Comparison of ENCODE assay signal across 9 mouse cellular contexts in genomic region chr5:143333872-143334271, GRCm38 (mm10). TPM values are rescaled to one million over a fixed set of nuclear protein-coding genes. Genes with fewer than 3 reads are reported as not detected.
DNase-seq lines count a peak whose midpoint lies in the region; ATAC-seq and TF ChIP-seq lines count a peak whose summit lies in the region.
"Had no signal": no experiment of that assay in that cellular context is flagged by ENCODE, and none has a peak within 500 bp of the region (broad histone marks: within the 10 kb centered on the region; RNA-seq: fewer than 3 reads in every experiment).

No protein-coding gene starts in this region.

- TF ChIP-seq CTCF in embryonic fibroblast, embryonic 13.5 days (IDR thresholded peaks at IDR 0.05; ENCODE audit: borderline replicate concordance, insufficient read depth, low read length) = peak; percentile 57
- TF ChIP-seq CTCF in kidney, adult 2 months (conservative IDR thresholded peaks at IDR 0.05; ENCODE audit: insufficient read depth, insufficient read length, low read depth, low read length) = peak; percentile 82

- TF ChIP-seq POLR2A in embryonic fibroblast, embryonic 13.5 days (IDR thresholded peaks at IDR 0.05; ENCODE audit: low read depth, low read length) = no peak
- TF ChIP-seq POLR2A in kidney, adult 2 months (IDR thresholded peaks at IDR 0.05; ENCODE audit: low read depth, low read length) = no peak

- no peak for ATAC-seq in midbrain, embryonic 13.5 days
- ATAC-seq in limb, embryonic 13.5 days (ENCODE audit: low FRiP score, low read depth) = no peak
- ATAC-seq in neural tube, embryonic 11.5 days (ENCODE audit: insufficient read depth, low FRiP score, low TSS enrichment) = no peak

- H3K36me3 ChIP-seq in midbrain, embryonic 10.5 days = no peaks in the 10 kb centered on the region
- H3K36me3 ChIP-seq in midbrain, embryonic 13.5 days = no peaks in the 10 kb centered on the region
- no peaks in the 10 kb centered on the region for H3K36me3 ChIP-seq in kidney, adult 2 months (ENCODE audit: control insufficient read depth, insufficient read depth, low read length)
- no peaks in the 10 kb centered on the region for H3K36me3 ChIP-seq in limb, embryonic 13.5 days
- H3K36me3 ChIP-seq in neural tube, embryonic 11.5 days (ENCODE audit: control insufficient read depth, insufficient read depth, low read length) = no peaks in the 10 kb centered on the region

- H3K9me3 ChIP-seq in midbrain, embryonic 10.5 days (replicated peaks) = no peaks in the 10 kb centered on the region
- H3K9me3 ChIP-seq in midbrain, embryonic 13.5 days = no peaks in the 10 kb centered on the region
- H3K9me3 ChIP-seq in limb, embryonic 13.5 days = no peaks in the 10 kb centered on the region
- H3K9me3 ChIP-seq in neural tube, embryonic 11.5 days (ENCODE audit: control insufficient read depth, low read length) = no peaks in the 10 kb centered on the region

- WGBS in midbrain, embryonic 10.5 days = 18% methylated on average over 5 of the region's 5 CpGs
- WGBS in midbrain, embryonic 13.5 days = 11% methylated on average over 5 of the region's 5 CpGs
- WGBS in kidney, adult 2 months = 6% methylated on average over 5 of the region's 5 CpGs
- WGBS in limb, embryonic 13.5 days = 13% methylated on average over 5 of the region's 5 CpGs
- 22% methylated on average over 5 of the region's 5 CpGs for WGBS in neural tube, embryonic 11.5 days

- H3K9ac ChIP-seq in midbrain, embryonic 13.5 days (replicated peaks) = no peak overlapping the region
- no peak overlapping the region for H3K9ac ChIP-seq in limb, embryonic 13.5 days
- H3K9ac ChIP-seq in neural tube, embryonic 11.5 days (ENCODE audit: low read length) = no peak overlapping the region

- no peak overlapping the region for H3K27ac ChIP-seq in midbrain, embryonic 10.5 days (replicated peaks)
- no peak overlapping the region for H3K27ac ChIP-seq in midbrain, embryonic 13.5 days
- no peak overlapping the region for H3K27ac ChIP-seq in embryonic fibroblast, embryonic 13.5 days (ENCODE audit: insufficient read depth, low read length)
- H3K27ac ChIP-seq in kidney, adult 2 months (ENCODE audit: insufficient read depth, low read depth, low read length) = no peak overlapping the region
- no peak overlapping the region for H3K27ac ChIP-seq in limb, embryonic 13.5 days
- H3K27ac ChIP-seq in neural tube, embryonic 11.5 days (ENCODE audit: low read depth, low read length) = no peak overlapping the region

- peak; percentile 68 for DNase-seq in midbrain, embryonic 10.5 days (ENCODE audit: low spot score)
- peak; percentile 81 to 83 for DNase-seq in adrenal gland, postnatal 36 days
- peak; percentile 71 for DNase-seq in kidney, adult 2 months
- peak; percentile 64 for DNase-seq in neural tube, embryonic 11.5 days (ENCODE audit: low spot score)
- peak; percentile 72 for DNase-seq in thymus, postnatal 0 days (ENCODE audit: low spot score)

- H3K27me3 ChIP-seq in midbrain, embryonic 10.5 days (ENCODE audit: low read depth, poor library complexity, severe bottlenecking) = no peaks in the 10 kb centered on the region
- H3K27me3 ChIP-seq in midbrain, embryonic 13.5 days = no peaks in the 10 kb centered on the region
- H3K27me3 ChIP-seq in kidney, adult 2 months (replicated peaks; ENCODE audit: control insufficient read depth, insufficient read depth, low read length) = no peaks in the 10 kb centered on the region
- no peaks in the 10 kb centered on the region for H3K27me3 ChIP-seq in limb, embryonic 13.5 days
- H3K27me3 ChIP-seq in neural tube, embryonic 11.5 days (ENCODE audit: control insufficient read depth, insufficient read depth, low read length) = no peaks in the 10 kb centered on the region

- no peak overlapping the region for H3K4me2 ChIP-seq in midbrain, embryonic 13.5 days (replicated peaks)
- 0 out of 2 replicates have a peak overlapping the region, but pooled peaks have one; percentile 23 for H3K4me2 ChIP-seq in limb, embryonic 13.5 days (replicated peaks)
- H3K4me2 ChIP-seq in neural tube, embryonic 11.5 days (ENCODE audit: low read depth) = no peak overlapping the region

- H3K4me1 ChIP-seq in midbrain, embryonic 10.5 days = peaks cover 16% of the 10 kb centered on the region
- peaks cover 9% of the 10 kb centered on the region for H3K4me1 ChIP-seq in midbrain, embryonic 13.5 days (replicated peaks)
- no peaks in the 10 kb centered on the region for H3K4me1 ChIP-seq in embryonic fibroblast, embryonic 13.5 days (ENCODE audit: control insufficient read depth, insufficient read depth, low read length)
- 0 out of 2 replicates have a peak, but pooled peaks cover 3% of the 10 kb centered on the region for H3K4me1 ChIP-seq in kidney, adult 2 months (ENCODE audit: control insufficient read depth, insufficient read depth, low read length)
- peaks cover 7% of the 10 kb centered on the region for H3K4me1 ChIP-seq in limb, embryonic 13.5 days
- peaks cover 3% of the 10 kb centered on the region; the same call in 1 of the 2 replicates for H3K4me1 ChIP-seq in neural tube, embryonic 11.5 days (ENCODE audit: control insufficient read depth, insufficient read depth, low read length)

- no peak overlapping the region for H3K4me3 ChIP-seq in midbrain, embryonic 10.5 days
- no peak overlapping the region for H3K4me3 ChIP-seq in midbrain, embryonic 13.5 days (replicated peaks)
- no peak overlapping the region for H3K4me3 ChIP-seq in embryonic fibroblast, embryonic 13.5 days (ENCODE audit: insufficient read depth, low read length)
- no peak overlapping the region for H3K4me3 ChIP-seq in kidney, adult 2 months (ENCODE audit: insufficient read depth, low read depth, low read length)
- H3K4me3 ChIP-seq in limb, embryonic 13.5 days = no peak overlapping the region
- no peak overlapping the region for H3K4me3 ChIP-seq in neural tube, embryonic 11.5 days (ENCODE audit: low read depth, low read length)

RNA-seq across cellular contexts. Expression of gene Zdhhc4, which starts 4.8 kb away (rescaled TPM):
- polyA plus RNA-seq in midbrain, embryonic 10.5 days (2016; fragmentation: Nextera tagmentation; extraction: Ambion mirVana) = 64.8 and 72.9 TPM in 2 replicates
- polyA plus RNA-seq in midbrain, embryonic 13.5 days (2015; fragmentation: Nextera tagmentation; extraction: Ambion mirVana) = 77.1 and 83.8 TPM in 2 replicates
- 10 to 100 TPM; 54.7 to 60.4 TPM for total RNA-seq in adrenal gland, postnatal 36 days (2021)
- polyA plus RNA-seq in embryonic fibroblast, embryonic 13.5 days (2011; ENCODE audit: insufficient read length, low read depth, missing spikeins) = 43.8 and 45.5 TPM in 2 replicates
- 80.6 and 85.0 TPM in 2 replicates for polyA plus RNA-seq in kidney, adult 2 months (2012; rRNA removed)
- 84.4 and 94.9 TPM in 2 replicates for polyA plus RNA-seq in limb, embryonic 13.5 days (2015; fragmentation: Nextera tagmentation; extraction: Ambion mirVana)
- 69.3 and 73.3 TPM in 2 replicates for polyA plus RNA-seq in neural tube, embryonic 11.5 days (2014; fragmentation: Nextera tagmentation; extraction: Ambion mirVana)
- 88.6 and 97.2 TPM in 2 replicates for polyA plus RNA-seq in thymus, postnatal 0 days (2015; fragmentation: Nextera tagmentation; extraction: Ambion mirVana)

RNA-seq across cellular contexts. Expression of gene E130309D02Rik, which starts 18.7 kb away (rescaled TPM):
- polyA plus RNA-seq in midbrain, embryonic 10.5 days (2016; fragmentation: Nextera tagmentation; extraction: Ambion mirVana) = 59.2 and 61.7 TPM in 2 replicates
- 38.5 and 43.4 TPM in 2 replicates for polyA plus RNA-seq in midbrain, embryonic 13.5 days (2015; fragmentation: Nextera tagmentation; extraction: Ambion mirVana)
- total RNA-seq in adrenal gland, postnatal 36 days (2021) = 10 to 100 TPM; 24.2 to 33.2 TPM
- 13.5 and 15.0 TPM in 2 replicates for polyA plus RNA-seq in embryonic fibroblast, embryonic 13.5 days (2011; ENCODE audit: insufficient read length, low read depth, missing spikeins)
- 17.9 and 18.1 TPM in 2 replicates for polyA plus RNA-seq in kidney, adult 2 months (2012; rRNA removed)
- polyA plus RNA-seq in limb, embryonic 13.5 days (2015; fragmentation: Nextera tagmentation; extraction: Ambion mirVana) = 37.8 and 37.9 TPM in 2 replicates
- 56.5 and 57.3 TPM in 2 replicates for polyA plus RNA-seq in neural tube, embryonic 11.5 days (2014; fragmentation: Nextera tagmentation; extraction: Ambion mirVana)
- polyA plus RNA-seq in thymus, postnatal 0 days (2015; fragmentation: Nextera tagmentation; extraction: Ambion mirVana) = 43.4 and 47.8 TPM in 2 replicates

RNA-seq across cellular contexts. Expression of gene Grid2ip, which starts 23.3 kb away (rescaled TPM):
- 0.05 and 0.14 TPM in 2 replicates for polyA plus RNA-seq in midbrain, embryonic 10.5 days (2016; fragmentation: Nextera tagmentation; extraction: Ambion mirVana)
- 0.19 and 0.36 TPM in 2 replicates for polyA plus RNA-seq in midbrain, embryonic 13.5 days (2015; fragmentation: Nextera tagmentation; extraction: Ambion mirVana)
- total RNA-seq in adrenal gland, postnatal 36 days (2021) = under 1 TPM; 0.20 to 0.30 TPM
- not detected in 2 replicates for polyA plus RNA-seq in embryonic fibroblast, embryonic 13.5 days (2011; ENCODE audit: insufficient read length, low read depth, missing spikeins)
- 0.13 TPM in 1 of 2 replicates, not detected in the other for polyA plus RNA-seq in kidney, adult 2 months (2012; rRNA removed)
- 0.68 and 0.78 TPM in 2 replicates for polyA plus RNA-seq in limb, embryonic 13.5 days (2015; fragmentation: Nextera tagmentation; extraction: Ambion mirVana)
- polyA plus RNA-seq in neural tube, embryonic 11.5 days (2014; fragmentation: Nextera tagmentation; extraction: Ambion mirVana) = 0.14 TPM in 1 of 2 replicates, not detected in the other
- 0.05 TPM in 1 of 2 replicates, not detected in the other for polyA plus RNA-seq in thymus, postnatal 0 days (2015; fragmentation: Nextera tagmentation; extraction: Ambion mirVana)
- total RNA-seq: gastrocnemius, postnatal 36 days had no signal

RNA-seq across cellular contexts. Expression of gene Zfp853, which starts 40.4 kb away (rescaled TPM):
- not detected in 2 replicates for polyA plus RNA-seq in midbrain, embryonic 10.5 days (2016; fragmentation: Nextera tagmentation; extraction: Ambion mirVana)
- polyA plus RNA-seq in midbrain, embryonic 13.5 days (2015; fragmentation: Nextera tagmentation; extraction: Ambion mirVana) = 0.05 and 0.06 TPM in 2 replicates
- total RNA-seq in adrenal gland, postnatal 36 days (2021) = under 1 TPM; 0.36 to 0.40 TPM
- 0.25 and 0.44 TPM in 2 replicates for polyA plus RNA-seq in embryonic fibroblast, embryonic 13.5 days (2011; ENCODE audit: insufficient read length, low read depth, missing spikeins)
- polyA plus RNA-seq in kidney, adult 2 months (2012; rRNA removed) = 0.99 and 1.1 TPM in 2 replicates
- 0.28 and 0.33 TPM in 2 replicates for polyA plus RNA-seq in limb, embryonic 13.5 days (2015; fragmentation: Nextera tagmentation; extraction: Ambion mirVana)
- polyA plus RNA-seq in neural tube, embryonic 11.5 days (2014; fragmentation: Nextera tagmentation; extraction: Ambion mirVana) = not detected in 2 replicates
- polyA plus RNA-seq in thymus, postnatal 0 days (2015; fragmentation: Nextera tagmentation; extraction: Ambion mirVana) = 0.04 and 0.08 TPM in 2 replicates
